Mouse (Mus musculus): Measurements from ENCODE around the gene 2510009E07Rik.

DNA sequence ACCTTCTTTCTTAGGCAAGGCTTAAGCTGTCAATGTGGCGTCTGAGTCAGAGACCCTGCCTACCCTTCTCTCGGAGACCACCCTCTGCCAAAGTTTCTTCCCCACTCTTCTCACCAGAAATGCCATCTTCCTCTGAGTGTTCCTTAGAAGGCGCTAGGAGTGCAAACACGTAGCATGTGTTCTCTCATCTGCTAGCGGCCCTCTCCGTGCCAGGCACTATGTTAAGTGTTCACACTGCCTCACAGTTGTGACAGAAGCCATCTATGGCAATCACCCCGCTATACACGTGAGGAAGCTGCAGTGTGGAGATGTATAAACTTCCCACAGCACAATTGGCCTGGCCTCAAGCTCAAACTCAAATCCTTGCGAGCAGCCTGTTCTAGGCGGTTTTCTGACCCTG is 20.1 kb upstream of the 2510009E07Rik start:
- TF ChIP-seq USF1 (IDR thresholded peaks at IDR 0.05; ENCODE audit: low read depth, low read length): no peak
- TF ChIP-seq NELFE (IDR thresholded peaks at IDR 0.05; ENCODE audit: low read depth, low read length): no peak
- TF ChIP-seq JUN (IDR thresholded peaks at IDR 0.05; ENCODE audit: insufficient read depth, low read depth, low read length): no peak
- TF ChIP-seq CHD2 (IDR thresholded peaks at IDR 0.05; ENCODE audit: low read length): no peak
- TF ChIP-seq CTCF (conservative IDR thresholded peaks at IDR 0.05 in 1 of 2, IDR thresholded peaks at IDR 0.05 in 1 of 2; ENCODE audit: low read depth in 2 of 2, low read length in 2 of 2): no peak
- no peak for TF ChIP-seq POLR2A (IDR thresholded peaks at IDR 0.05; ENCODE audit: low read depth, low read length)
- no peak for TF ChIP-seq EP300 (IDR thresholded peaks at IDR 0.05; ENCODE audit: low read length)
- no peak for TF ChIP-seq POLR2AphosphoS2 (IDR thresholded peaks at IDR 0.05; ENCODE audit: low read depth, low read length)
- TF ChIP-seq JUND (conservative IDR thresholded peaks at IDR 0.05; ENCODE audit: low read depth, low read length): no peak
- no peak for TF ChIP-seq ZKSCAN1 (IDR thresholded peaks at IDR 0.05; ENCODE audit: borderline replicate concordance, low read depth, low read length)
- no peak for TF ChIP-seq ELF1 (IDR thresholded peaks at IDR 0.05; ENCODE audit: low read depth, low read length)
- no peak for TF ChIP-seq E2F4 (IDR thresholded peaks at IDR 0.05; ENCODE audit: insufficient replicate concordance, low read depth, low read length)
- TF ChIP-seq MAX (IDR thresholded peaks at IDR 0.05; ENCODE audit: low read length): no peak
- no peak for TF ChIP-seq ETS1 (conservative IDR thresholded peaks at IDR 0.05; ENCODE audit: low read depth, low read length)
